Mouse (Mus musculus) left cerebral cortex, adult 11 months (tissue): ENCODE data around the gene Atg101.

Experiments
- DNase-seq: peaks from one replicate; pipeline ENCODE4 v3.0.0; 2022; ENCODE audit warnings: low spot score

The Atg101 gene

GRCm38 (mm10) chr15:101333648-101334047 lies 49.6 kb downstream of the Atg101 start:
- DNase-seq: no peak

GRCm38 (mm10) chr15:101336474-101337174 lies 52.6 kb downstream of the Atg101 start:
- no peak for DNase-seq

- no peak for DNase-seq
Measured at GRCm38 (mm10) chr15:101338359-101338758, 54.3 kb downstream of the Atg101 start.

DNA sequence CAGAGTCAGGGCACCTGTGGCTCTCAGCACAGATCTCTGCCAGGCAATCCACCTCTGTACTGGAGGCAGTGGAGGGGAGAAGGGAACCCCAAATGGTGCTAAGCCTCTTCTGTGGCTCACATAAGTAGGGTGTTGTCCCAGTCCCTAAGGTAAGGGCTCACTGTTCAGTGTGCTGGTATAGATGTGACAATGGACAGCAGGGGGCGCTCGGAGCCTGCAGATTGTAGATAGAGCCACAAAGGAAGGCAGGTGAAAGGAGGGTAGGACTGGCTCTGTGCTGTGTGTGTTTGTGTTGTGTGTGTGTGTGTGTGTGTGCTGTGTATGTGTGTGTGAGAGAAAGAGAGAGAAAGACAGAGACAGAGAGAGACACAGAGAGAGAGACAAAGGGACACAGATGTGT lies 55.5 kb downstream of the Atg101 start:
- DNase-seq: peak; percentile 82
